Mouse (Mus musculus): ENCODE results near the gene Zyg11a. TPM values are rescaled to one million over a fixed set of nuclear protein-coding genes. Genes with fewer than 3 reads are reported as not detected.
"Not testable (repeated sequence)": the region's sequence is repeated elsewhere in the genome, so short reads cannot be mapped to it uniquely, and the experiment has no call there.

Zyg11a gene
- polyA plus RNA-seq, 1 experiment from 2014 or later, result 0.08 TPM

DNA sequence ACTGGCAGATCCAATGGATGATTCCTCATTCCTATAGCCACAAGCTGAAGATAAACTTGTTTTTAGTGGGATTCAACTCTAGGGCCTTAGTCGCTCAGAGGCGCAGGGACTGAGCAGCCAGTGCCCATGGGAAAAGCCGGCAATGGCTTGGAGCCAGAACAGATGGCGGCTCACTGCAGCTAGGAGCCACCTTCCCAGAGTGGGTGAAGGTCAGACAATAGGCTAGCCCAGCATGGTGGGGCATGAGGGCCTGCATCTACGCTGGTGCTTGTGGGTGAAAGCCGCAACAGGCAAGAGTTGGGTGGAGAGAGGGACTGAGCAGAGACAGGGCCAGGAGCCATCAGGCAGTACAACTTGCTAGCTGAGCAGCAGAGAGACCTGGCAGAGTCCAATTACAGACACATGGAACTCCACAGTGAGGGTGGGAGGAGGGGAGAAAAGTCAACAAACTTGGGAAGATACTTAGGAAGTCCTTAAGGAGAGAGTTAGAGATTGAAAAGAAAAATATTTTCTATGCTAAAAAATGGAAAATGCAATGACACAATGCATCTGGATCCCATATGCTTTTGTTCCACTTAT is 21.5 kb downstream of the Zyg11a start:
- ATAC-seq, result no peak
- 0 out of 2 replicates have a peak, but pooled peaks cover 4% of the 10 kb centered on the region for H3K27me3 ChIP-seq (replicated peaks)
- H3K9me3 ChIP-seq (replicated peaks), result no peaks in the 10 kb centered on the region
- no peak overlapping the region for H3K4me3 ChIP-seq
- WGBS (ENCODE audit: insufficient replicate concordance), result 71% methylated on average over 6 of the region's 6 CpGs
- H3K27ac ChIP-seq, result no peak overlapping the region
- no peak overlapping the region for H3K4me2 ChIP-seq
- no peak overlapping the region for H3K9ac ChIP-seq
- H3K36me3 ChIP-seq, result no peaks in the 10 kb centered on the region
- H3K4me1 ChIP-seq, result no peaks in the 10 kb centered on the region

GRCm38 (mm10) chr4:108192821-108193323 is 25.0 kb downstream of the Zyg11a start:
- Histone ChIP-seq H3K4me2 (no peak overlapping the region), H3K27me3 (replicated peaks) (0 out of 2 replicates have a peak, but pooled peaks cover 4% of the 10 kb centered on the region), H3K9me3 (replicated peaks) (no peaks in the 10 kb centered on the region), H3K4me1 (no peaks in the 10 kb centered on the region), H3K36me3 (no peaks in the 10 kb centered on the region), H3K9ac (no peak overlapping the region), H3K4me3 (no peak overlapping the region), H3K27ac (no peak overlapping the region)
- no peak for ATAC-seq
- WGBS (ENCODE audit: insufficient replicate concordance), result 56% methylated on average over 2 of the region's 2 CpGs

DNA sequence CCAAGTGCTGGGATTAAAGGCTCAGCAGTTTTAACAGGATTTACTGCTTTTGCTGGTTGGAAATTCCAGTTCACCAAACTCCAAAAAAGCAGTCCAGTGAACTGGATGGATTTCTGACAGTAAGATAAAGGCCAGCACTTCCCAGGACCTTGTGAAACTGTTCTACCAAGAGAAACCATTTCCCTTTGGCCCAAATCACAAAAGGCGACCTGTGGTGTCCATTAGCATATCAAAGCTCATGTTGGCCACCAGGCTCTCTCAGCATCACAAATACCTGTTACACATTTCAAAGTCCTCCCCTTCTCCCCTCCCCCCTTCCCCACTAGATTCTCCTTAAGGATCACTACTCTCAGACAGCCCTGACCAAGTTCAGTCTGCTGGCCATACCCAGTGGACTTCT is 35.6 kb downstream of the Zyg11a start:
- Histone ChIP-seq H3K9ac (no peak overlapping the region), H3K27me3 (replicated peaks) (no peaks in the 10 kb centered on the region), H3K36me3 (no peaks in the 10 kb centered on the region), H3K4me1 (no peaks in the 10 kb centered on the region), H3K4me3 (no peak overlapping the region), H3K4me2 (no peak overlapping the region), H3K9me3 (replicated peaks) (no peaks in the 10 kb centered on the region), H3K27ac (no peak overlapping the region)
- no peak for ATAC-seq
- 72% methylated on average over 1 of the region's 1 CpGs for WGBS (ENCODE audit: insufficient replicate concordance)

- Histone ChIP-seq H3K27me3 (replicated peaks) (peaks cover 29% of the 10 kb centered on the region), H3K4me3 (no peak overlapping the region), H3K4me1 (peaks cover 11% of the 10 kb centered on the region), H3K9me3 (replicated peaks) (no peaks in the 10 kb centered on the region), H3K4me2 (no peak overlapping the region), H3K9ac (no peak overlapping the region), H3K27ac (no peak overlapping the region), H3K36me3 (no peaks in the 10 kb centered on the region)
- 69% methylated on average over 6 of the region's 6 CpGs for WGBS (ENCODE audit: insufficient replicate concordance)
- no peak for ATAC-seq
Measured at GRCm38 (mm10) chr4:108168056-108168455, 49.8 kb downstream of the Zyg11a start.

DNA sequence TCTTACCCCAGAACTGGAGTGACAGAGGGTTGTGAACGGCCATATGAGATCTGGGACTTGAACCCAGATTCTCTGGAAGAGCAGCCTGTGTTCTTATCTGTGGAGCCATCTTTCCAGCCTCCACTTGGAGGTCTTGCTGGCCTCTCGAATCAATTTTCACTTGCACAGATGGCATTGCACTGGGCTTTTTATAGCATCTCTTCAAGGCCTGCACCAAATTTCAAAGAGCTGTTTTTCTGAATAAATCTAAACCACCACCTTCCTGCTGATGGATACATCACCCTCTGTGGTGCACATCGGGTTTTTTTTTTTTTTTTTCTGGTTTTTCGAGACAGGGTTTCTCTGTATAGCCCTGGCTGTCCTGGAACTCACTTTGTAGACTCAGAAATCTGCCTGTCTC is 51.0 kb downstream of the Zyg11a start:
- Histone ChIP-seq H3K9me3 (replicated peaks) (no peaks in the 10 kb centered on the region), H3K4me3 (no peak overlapping the region), H3K27me3 (replicated peaks) (peaks cover 29% of the 10 kb centered on the region), H3K4me1 (peaks cover 11% of the 10 kb centered on the region), H3K9ac (no peak overlapping the region), H3K27ac (no peak overlapping the region), H3K36me3 (no peaks in the 10 kb centered on the region), H3K4me2 (no peak overlapping the region)
- no peak for ATAC-seq
- 71% methylated on average over 4 of the region's 4 CpGs for WGBS (ENCODE audit: insufficient replicate concordance)

DNA sequence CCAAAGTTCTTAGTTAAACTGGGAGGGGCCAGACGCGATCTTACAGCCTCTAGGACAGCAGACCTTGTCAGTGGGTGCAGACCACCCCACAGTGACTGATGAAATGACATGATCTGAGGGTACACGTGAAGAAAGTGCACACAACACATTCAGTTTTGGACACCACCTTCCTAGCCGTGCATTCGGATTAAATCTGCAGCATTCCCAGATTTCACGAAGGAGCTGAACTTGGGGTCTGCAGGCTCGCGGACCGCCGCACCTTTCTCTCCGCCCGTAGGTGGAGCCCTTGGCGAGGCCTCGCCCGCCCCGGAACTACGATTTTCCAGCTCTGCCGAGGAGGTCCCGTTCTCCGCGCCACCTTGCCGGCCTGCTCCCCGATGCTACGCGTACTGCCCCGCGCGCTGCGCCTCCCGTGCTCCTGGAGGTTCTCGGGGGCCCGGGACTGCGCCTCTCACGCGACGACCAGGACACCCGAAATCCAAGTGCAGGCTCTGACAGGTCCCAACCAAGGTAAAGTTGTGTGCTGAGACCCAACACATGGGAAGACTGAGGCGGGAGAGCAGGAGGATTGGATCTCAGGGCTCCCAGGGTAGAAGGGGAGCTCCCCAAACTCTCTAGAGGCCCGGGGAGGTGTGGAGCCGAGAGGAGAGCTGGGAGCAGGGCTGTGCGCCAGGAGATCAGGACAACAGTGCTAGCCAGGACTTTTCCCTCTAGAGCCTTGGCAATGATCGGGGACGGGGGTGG is 52.5 kb downstream of the Zyg11a start, which contains the start of gene Echdc2:
Gene Echdc2 (plus strand): TSS at position 286 of the 744 bp plus-strand sequence.
- Histone ChIP-seq H3K4me3 (peak within 1 kb of the TSS; percentile 59), H3K9ac (peak within 1 kb of the TSS; percentile 56), H3K9me3 (replicated peaks) (no peaks in the 10 kb centered on the region), H3K4me2 (peak within 1 kb of the TSS; percentile 83), H3K27ac (no peak within 1 kb of the TSS), H3K4me1 (peaks cover 11% of the 10 kb centered on the region), H3K36me3 (no peaks in the 10 kb centered on the region), H3K27me3 (replicated peaks) (peaks cover 29% of the 10 kb centered on the region)
- ATAC-seq, result no peak
- WGBS (ENCODE audit: insufficient replicate concordance), result 1% methylated on average over 43 of the region's 43 CpGs

GRCm38 (mm10) chr4:108163291-108163690 is 54.6 kb downstream of the Zyg11a start:
- no peak for ATAC-seq
- H3K9ac ChIP-seq, result no peak overlapping the region
- WGBS (ENCODE audit: insufficient replicate concordance), result 62% methylated on average over 3 of the region's 3 CpGs
- no peaks in the 10 kb centered on the region for H3K9me3 ChIP-seq (replicated peaks)
- no peak overlapping the region for H3K4me3 ChIP-seq
- no peaks in the 10 kb centered on the region for H3K36me3 ChIP-seq
- no peak overlapping the region for H3K27ac ChIP-seq
- H3K4me1 ChIP-seq, result peaks cover 11% of the 10 kb centered on the region
- H3K27me3 ChIP-seq (replicated peaks), result peaks cover 29% of the 10 kb centered on the region
- no peak overlapping the region for H3K4me2 ChIP-seq

DNA sequence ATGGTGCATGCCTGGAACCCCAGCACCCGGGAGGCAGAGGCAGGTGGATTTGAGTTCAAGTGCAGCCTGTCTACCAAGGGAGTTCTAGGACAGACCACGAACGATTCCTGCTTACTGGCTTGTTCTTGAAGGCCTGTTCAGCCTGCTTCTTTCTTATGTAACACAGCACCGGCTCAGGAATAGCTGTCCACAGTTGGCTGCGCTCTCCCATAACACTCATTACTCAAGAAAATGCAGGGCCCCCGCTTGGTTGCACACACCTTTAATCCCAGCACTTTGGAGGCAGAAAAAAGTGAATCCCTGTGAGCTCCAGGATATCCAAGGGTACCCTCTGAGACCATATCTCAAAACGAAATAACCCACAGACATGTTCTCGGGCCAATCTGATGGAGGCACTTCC is 55.9 kb downstream of the Zyg11a start:
- H3K9me3 ChIP-seq (replicated peaks), result no peaks in the 10 kb centered on the region
- H3K9ac ChIP-seq, result no peak overlapping the region
- H3K4me2 ChIP-seq, result no peak overlapping the region
- H3K4me1 ChIP-seq, result peaks cover 11% of the 10 kb centered on the region
- no peak overlapping the region for H3K4me3 ChIP-seq
- no peak overlapping the region for H3K27ac ChIP-seq
- 74% methylated on average over 8 of the region's 8 CpGs for WGBS (ENCODE audit: insufficient replicate concordance)
- ATAC-seq, result no peak
- H3K36me3 ChIP-seq, result no peaks in the 10 kb centered on the region
- H3K27me3 ChIP-seq (replicated peaks), result peaks cover 29% of the 10 kb centered on the region

GRCm38 (mm10) chr4:108155141-108155540 is 62.7 kb downstream of the Zyg11a start:
- H3K27ac ChIP-seq; H3K9me3 ChIP-seq (replicated peaks); H3K36me3 ChIP-seq; H3K9ac ChIP-seq; ATAC-seq; H3K4me3 ChIP-seq; H3K4me2 ChIP-seq; H3K27me3 ChIP-seq (replicated peaks); H3K4me1 ChIP-seq: not testable (repeated sequence)
- 72% methylated on average over 1 of the region's 1 CpGs for WGBS (ENCODE audit: insufficient replicate concordance)

DNA sequence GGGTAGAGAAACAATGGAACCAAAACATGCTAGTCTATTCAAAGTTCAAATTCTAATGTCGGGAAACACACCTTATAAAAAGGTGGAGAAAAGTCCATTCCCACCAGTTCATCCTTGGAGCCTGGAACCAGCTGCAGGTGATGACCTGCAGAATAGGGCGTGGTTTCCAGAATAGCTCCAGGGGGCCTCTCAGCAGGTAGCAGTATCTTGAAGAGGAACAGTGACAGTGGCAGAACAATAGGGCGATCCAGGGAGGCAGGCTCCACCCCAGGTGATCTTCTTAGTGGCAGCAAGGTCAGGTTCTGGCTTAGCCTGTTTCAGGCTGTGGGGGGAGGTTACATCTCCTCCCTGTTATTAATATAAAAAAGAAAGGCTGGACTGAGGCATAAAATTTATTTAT is 72.3 kb downstream of the Zyg11a start:
- not testable (repeated sequence) for ATAC-seq; H3K9me3 ChIP-seq (replicated peaks)
- 48% methylated on average over 3 of the region's 3 CpGs for WGBS (ENCODE audit: insufficient replicate concordance)

DNA sequence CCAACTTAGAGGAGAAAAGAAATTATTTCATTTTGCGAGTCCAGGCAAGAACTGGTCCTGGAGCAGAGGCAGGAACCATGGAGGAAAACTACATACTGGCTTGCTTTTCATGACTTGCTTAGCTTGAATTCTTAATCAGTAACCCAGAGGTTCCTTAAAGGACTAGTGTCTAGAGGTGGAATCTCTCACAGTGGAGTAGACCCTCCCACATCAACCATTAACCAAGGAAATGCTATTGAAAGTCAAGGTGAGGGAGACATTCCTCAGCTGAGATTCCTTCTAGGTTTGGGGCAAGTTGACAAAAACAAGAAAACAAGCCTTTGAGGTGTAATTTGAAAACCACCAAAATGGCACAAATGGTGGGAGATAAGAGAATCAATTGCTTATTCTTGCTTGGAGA is 73.0 kb downstream of the Zyg11a start, which contains the start of gene Scp2:
Gene Scp2 (minus strand): TSS at position 119 of the 400 bp plus-strand sequence.
- Histone ChIP-seq H3K36me3 (no peaks in the 10 kb centered on the region), H3K9me3 (replicated peaks) (peaks cover 8% of the 10 kb centered on the region; the same call in 1 of the 2 replicates), H3K4me2 (no peak within 1 kb of the TSS), H3K4me1 (no peaks in the 10 kb centered on the region), H3K9ac (no peak within 1 kb of the TSS), H3K27ac (no peak within 1 kb of the TSS), H3K27me3 (replicated peaks) (no peaks in the 10 kb centered on the region), H3K4me3 (no peak within 1 kb of the TSS)
- ATAC-seq, result no peak
- WGBS (ENCODE audit: insufficient replicate concordance), result 60% methylated on average over 1 of the region's 1 CpGs

More for the DNA sequence above, 72.3 kb downstream of the Zyg11a start:
- H3K9ac ChIP-seq; H3K4me3 ChIP-seq; H3K4me1 ChIP-seq; H3K36me3 ChIP-seq; H3K27ac ChIP-seq; H3K4me2 ChIP-seq; H3K27me3 ChIP-seq (replicated peaks): not testable (repeated sequence)

GRCm38 (mm10) chr4:108143778-108144177 is 74.1 kb downstream of the Zyg11a start:
- H3K4me3 ChIP-seq, result no peak overlapping the region

More at GRCm38 (mm10) chr4:108143778-108144177, 74.1 kb downstream of the Zyg11a start:
- Histone ChIP-seq H3K36me3 (no peaks in the 10 kb centered on the region), H3K27me3 (replicated peaks) (no peaks in the 10 kb centered on the region), H3K4me1 (no peaks in the 10 kb centered on the region), H3K9ac (no peak overlapping the region), H3K9me3 (replicated peaks) (peaks cover 8% of the 10 kb centered on the region; the same call in 1 of the 2 replicates), H3K4me2 (no peak overlapping the region), H3K27ac (no peak overlapping the region)
- ATAC-seq, result no peak

Data from liver, embryonic 12.5 days (tissue).